Mouse (Mus musculus) midbrain, postnatal 0 days (tissue): ENCODE results near the gene Plk3. TPM values are rescaled to one million over a fixed set of nuclear protein-coding genes. Genes with fewer than 3 reads are reported as not detected.
A peak's percentile ranks its signal among the peaks of the same experiment; 100 is the strongest.

ENCODE experiments used
- ATAC-seq: fragments of 200-750 bp; cut with Nextera tagmentation; 2 replicates; pipeline ENCODE4 v1.8.0; 2017; ENCODE audit warnings: moderate number of reproducible peaks, mild to moderate bottlenecking, moderate TSS enrichment, moderate library complexity; ENCODE audit not compliant: low FRiP score
- DNase-seq: peaks from one replicate; pipeline ENCODE4 v3.0.0-alpha.2; 2015; ENCODE audit warnings: low spot score
- H3K27ac ChIP-seq: fragments of 300-500 bp; sonication (generic); 2 replicates; pipeline ENCODE4 v1.5.1; 2014; ENCODE audit warnings: low read depth, mild to moderate bottlenecking, low read length, mixed read lengths
- H3K27me3 ChIP-seq: fragments of 300-500 bp; sonication (generic); 2 replicates; pipeline ENCODE4 v1.6.1; 2014; ENCODE audit warnings: low read length, control low read depth, mixed read lengths; ENCODE audit not compliant: insufficient read depth
- H3K36me3 ChIP-seq: fragments of 300-500 bp; sonication (generic); 2 replicates; pipeline ENCODE4 v1.6.1; 2014; ENCODE audit warnings: low read length, control low read depth, mixed read lengths; ENCODE audit not compliant: insufficient read depth
- H3K4me1 ChIP-seq: fragments of 300-500 bp; sonication (generic); 2 replicates; pipeline ENCODE4 v1.6.1; 2014; ENCODE audit warnings: mild to moderate bottlenecking, control low read depth, antibody characterized with exemption, low read length, mixed read lengths; ENCODE audit not compliant: insufficient read depth
- H3K4me2 ChIP-seq: fragments of 300-500 bp; sonication (generic); 2 replicates; pipeline ENCODE4 v1.6.1; 2014; ENCODE audit warnings: low read depth, mild to moderate bottlenecking, low read length, mixed read lengths; ENCODE audit not compliant: poor library complexity, severe bottlenecking
- H3K4me3 ChIP-seq: fragments of 300-500 bp; sonication (generic); 2 replicates; pipeline ENCODE4 v1.5.1; 2014; ENCODE audit warnings: low read depth, mild to moderate bottlenecking, low read length, moderate library complexity
- H3K9ac ChIP-seq: fragments of 300-500 bp; sonication (generic); replicated peaks from 2 replicates; pipeline ENCODE4 v1.6.1; 2014; ENCODE audit warnings: mild to moderate bottlenecking, low read length, moderate library complexity, mixed read lengths; ENCODE audit not compliant: poor library complexity, severe bottlenecking
- H3K9me3 ChIP-seq: fragments of 300-500 bp; sonication (generic); 2 replicates; pipeline ENCODE4 v1.6.1; 2016; ENCODE audit warnings: low read length, control low read depth
- CTCF ChIP-seq: IDR thresholded peaks from 2 replicates; pipeline ENCODE4 v1.5.1; 2016; ENCODE audit warnings: antibody characterized with exemption, mild to moderate bottlenecking
- WGBS: fragments of 180-500 bp; shearing (Covaris S2); extraction: QIAGEN DNeasy Blood & Tissue Kit; methylation state at CpG from one replicate; pipeline ENCODE4 v1.1.7; 2014; 5-methylcytosine and 5-hydroxymethylcytosine counted together
- polyA plus RNA-seq: library from polyadenylated mRNA; unstranded; fragments of >200 nt; fragmentation: Nextera tagmentation; extraction: Ambion mirVana; gene quantifications from 2 replicates; pipeline ENCODE4 v1.2.1, GENCODE M21; 2015
- total RNA-seq: library from RNA; depleted of rRNA; stranded (reverse); fragments of >200 nt; gene quantifications from 2 replicates; pipeline ENCODE4 v1.2.3, GENCODE M21; 2014

The Plk3 gene
- total and polyA plus RNA-seq, 2 experiments from 2014 or later, result 26.6 to 28.2 TPM

- no peak overlapping the region for H3K4me3 ChIP-seq
- no peak overlapping the region for H3K4me2 ChIP-seq
- H3K36me3 ChIP-seq, result peaks cover 8% of the 10 kb centered on the region
- 65% methylated on average over 4 of the region's 4 CpGs for WGBS
- H3K27me3 ChIP-seq, result 0 out of 2 replicates have a peak, but pooled peaks cover 4% of the 10 kb centered on the region
- no peak overlapping the region for H3K27ac ChIP-seq
- H3K4me1 ChIP-seq, result peaks cover 3% of the 10 kb centered on the region; the same call in 1 of the 2 replicates
- H3K9me3 ChIP-seq, result no peaks in the 10 kb centered on the region
- DNase-seq (no peak), ATAC-seq (no peak)
- no peak overlapping the region for H3K9ac ChIP-seq
- TF ChIP-seq CTCF, result no peak
Measured at GRCm38 (mm10) chr4:117100036-117100435, 33.7 kb downstream of the Plk3 start.

- peaks cover 3% of the 10 kb centered on the region; the same call in 1 of the 2 replicates for H3K4me1 ChIP-seq
- H3K9ac ChIP-seq, result no peak overlapping the region
- no peak for ATAC-seq
- 0 out of 2 replicates have a peak, but pooled peaks cover 4% of the 10 kb centered on the region for H3K27me3 ChIP-seq
- peaks cover 8% of the 10 kb centered on the region for H3K36me3 ChIP-seq
- TF ChIP-seq CTCF, result no peak
- H3K4me3 ChIP-seq, result no peak overlapping the region
- no peak overlapping the region for H3K4me2 ChIP-seq
- DNase-seq, result no peak
- 40% methylated on average over 2 of the region's 2 CpGs for WGBS
- H3K27ac ChIP-seq, result no peak overlapping the region
- no peaks in the 10 kb centered on the region for H3K9me3 ChIP-seq
Measured at GRCm38 (mm10) chr4:117098764-117099036, 35.1 kb downstream of the Plk3 start.

GRCm38 (mm10) chr4:117097969-117098763, 35.6 kb downstream of the Plk3 start:
- no peaks in the 10 kb centered on the region for H3K9me3 ChIP-seq
- peaks cover 8% of the 10 kb centered on the region for H3K36me3 ChIP-seq
- ATAC-seq, result no peak
- DNase-seq, result no peak
- H3K9ac ChIP-seq, result no peak overlapping the region
- 0 out of 2 replicates have a peak, but pooled peaks cover 4% of the 10 kb centered on the region for H3K27me3 ChIP-seq
- H3K4me3 ChIP-seq, result no peak overlapping the region
- H3K4me2 ChIP-seq, result peak overlapping the region; percentile 67
- H3K4me1 ChIP-seq, result peaks cover 3% of the 10 kb centered on the region; the same call in 1 of the 2 replicates
- TF ChIP-seq CTCF, result no peak
- H3K27ac ChIP-seq, result no peak overlapping the region
- 57% methylated on average over 8 of the region's 8 CpGs for WGBS

- Histone ChIP-seq H3K9me3 (no peaks in the 10 kb centered on the region), H3K27me3 (0 out of 2 replicates have a peak, but pooled peaks cover 4% of the 10 kb centered on the region), H3K4me3 (peak overlapping the region; percentile 63), H3K4me1 (peaks cover 3% of the 10 kb centered on the region; the same call in 1 of the 2 replicates), H3K9ac (peak overlapping the region; percentile 61), H3K4me2 (peak overlapping the region; percentile 67), H3K27ac (0 out of 2 replicates have a peak overlapping the region, but pooled peaks have one; percentile 39), H3K36me3 (peaks cover 8% of the 10 kb centered on the region)
- ATAC-seq (no peak), DNase-seq (no peak)
- WGBS, result 10% methylated on average over 5 of the region's 5 CpGs
- TF ChIP-seq CTCF, result no peak
Measured at GRCm38 (mm10) chr4:117096666-117097065, 37.1 kb downstream of the Plk3 start.

- under 1% methylated on average over 43 of the region's 50 CpGs for WGBS
- Histone ChIP-seq H3K4me1 (peaks cover 3% of the 10 kb centered on the region; the same call in 1 of the 2 replicates), H3K9ac (peak within 1 kb of the TSS; percentile 61), H3K27ac (0 out of 2 replicates have a peak within 1 kb of the TSS, but pooled peaks have one; percentile 39), H3K4me2 (peak within 1 kb of the TSS; percentile 67), H3K9me3 (no peaks in the 10 kb centered on the region), H3K27me3 (0 out of 2 replicates have a peak, but pooled peaks cover 4% of the 10 kb centered on the region), H3K36me3 (peaks cover 8% of the 10 kb centered on the region), H3K4me3 (peak within 1 kb of the TSS; percentile 63)
- DNase-seq (peak; percentile 76), ATAC-seq (peak; percentile 89)
- TF ChIP-seq CTCF, result 0 out of 2 replicates have a peak, but pooled peaks have one; percentile 32
Measured at GRCm38 (mm10) chr4:117095551-117096452, 38.0 kb downstream of the Plk3 start, which contains the start of gene Ptch2. TSS of gene Ptch2 (plus strand) at chr4:117096075.
